Mouse (Mus musculus) heart, embryonic 14.5 days (tissue): Measurements from ENCODE around the gene Yipf4. TPM values are rescaled to one million over a fixed set of nuclear protein-coding genes. Genes with fewer than 3 reads are reported as not detected.

Experiments
- ATAC-seq: fragments of 200-750 bp; cut with Nextera tagmentation; 2 replicates; pipeline ENCODE4 v1.8.0; 2017; ENCODE audit warnings: low read depth, moderate TSS enrichment; ENCODE audit not compliant: insufficient number of reproducible peaks, insufficient read depth, low FRiP score
- H3K27ac ChIP-seq, 2 experiments: fragments of 200-500 bp in 1 of 2; fragments of 300-500 bp in 1 of 2; sonication (generic) in 1 of 2; replicated peaks in 1 of 2; 2 replicates each; pipeline ENCODE4 v1.5.1; 2012 to 2014; ENCODE audit warnings: low read depth in 2 of 2, low read length in 2 of 2, control low read depth in 1 of 2, mild to moderate bottlenecking in 1 of 2, mixed read lengths in 1 of 2; ENCODE audit not compliant: control insufficient read depth in 1 of 2, insufficient read depth in 1 of 2
- H3K27me3 ChIP-seq: fragments of 300-500 bp; sonication (generic); 2 replicates; pipeline ENCODE4 v1.6.1; 2014; ENCODE audit warnings: mild to moderate bottlenecking, low read length, control low read depth; ENCODE audit not compliant: control insufficient read depth, insufficient read depth
- H3K36me3 ChIP-seq: fragments of 300-500 bp; sonication (generic); 2 replicates; pipeline ENCODE4 v1.6.1; 2014; ENCODE audit warnings: mild to moderate bottlenecking, control low read depth, low read length, mixed read lengths; ENCODE audit not compliant: control insufficient read depth, insufficient read depth
- H3K4me1 ChIP-seq, 2 experiments: fragments of 200-500 bp in 1 of 2; fragments of 300-500 bp in 1 of 2; sonication (generic) in 1 of 2; 2 replicates each; pipeline ENCODE4 v1.6.1; 2012 to 2014; ENCODE audit warnings: low read length in 2 of 2, control low read depth in 1 of 2, mixed read lengths in 1 of 2; ENCODE audit not compliant: control insufficient read depth in 2 of 2, insufficient read depth in 2 of 2
- H3K4me2 ChIP-seq: fragments of 300-500 bp; sonication (generic); 2 replicates; pipeline ENCODE4 v1.6.1; 2014; ENCODE audit warnings: mild to moderate bottlenecking, low read length
- H3K4me3 ChIP-seq, 2 experiments: fragments of 200-500 bp in 1 of 2; fragments of 300-500 bp in 1 of 2; sonication (generic) in 1 of 2; 2 replicates each; pipeline ENCODE4 v1.5.1; 2012 to 2014; ENCODE audit warnings: low read length in 2 of 2, mild to moderate bottlenecking in 2 of 2, control low read depth in 1 of 2, low read depth in 1 of 2, moderate library complexity in 1 of 2; ENCODE audit not compliant: control insufficient read depth in 1 of 2, insufficient read depth in 1 of 2
- H3K9ac ChIP-seq: fragments of 300-500 bp; sonication (generic); 2 replicates; pipeline ENCODE4 v1.6.1; 2014; ENCODE audit warnings: mild to moderate bottlenecking, low read length
- H3K9me3 ChIP-seq: fragments of 300-500 bp; sonication (generic); 2 replicates; pipeline ENCODE4 v1.6.1; 2016; ENCODE audit warnings: low read length, control low read depth; ENCODE audit not compliant: control insufficient read depth
- WGBS: fragments of 180-500 bp; shearing (Covaris S2); extraction: QIAGEN DNeasy Blood & Tissue Kit; methylation state at CpG from one replicate; pipeline ENCODE4 v1.1.7; 2014; 5-methylcytosine and 5-hydroxymethylcytosine counted together
- polyA plus RNA-seq: library from polyadenylated mRNA; unstranded; fragments of >200 nt; fragmentation: Nextera tagmentation; extraction: Ambion mirVana; gene quantifications from 2 replicates; pipeline ENCODE4 v1.2.1, GENCODE M21; 2014

Yipf4 gene
- polyA plus RNA-seq, 1 experiment from 2014 or later: 70.1 TPM

- no peak overlapping the region for H3K9ac ChIP-seq
- H3K4me3 ChIP-seq: no peak overlapping the region
- no peak for ATAC-seq
- peaks cover 51% of the 10 kb centered on the region for H3K36me3 ChIP-seq
- WGBS: 82% methylated on average over 3 of the region's 3 CpGs
- H3K4me1 ChIP-seq: peaks cover 0 to 12% of the 10 kb centered on the region in 2 experiments; a peak in 1 of 4 replicates
- no peaks in the 10 kb centered on the region for H3K9me3 ChIP-seq
- no peak overlapping the region for H3K4me2 ChIP-seq
- H3K27ac ChIP-seq: no peak overlapping the region
- H3K27me3 ChIP-seq: no peaks in the 10 kb centered on the region
Observed at GRCm38 (mm10) chr17:74491565-74491964, 2.3 kb downstream of the Yipf4 start.

GRCm38 (mm10) chr17:74500204-74500603, 10.9 kb downstream of the Yipf4 start:
- WGBS: 84% methylated on average over 4 of the region's 4 CpGs
- H3K36me3 ChIP-seq: peaks cover 60% of the 10 kb centered on the region

GRCm38 (mm10) chr17:74501085-74501484, 11.8 kb downstream of the Yipf4 start:
- Histone ChIP-seq H3K4me1 (no peaks in the 10 kb centered on the region), H3K27me3 (no peaks in the 10 kb centered on the region), H3K36me3 (peaks cover 51% of the 10 kb centered on the region), H3K27ac (no peak overlapping the region), H3K9ac (no peak overlapping the region), H3K4me2 (no peak overlapping the region), H3K9me3 (no peaks in the 10 kb centered on the region), H3K4me3 (no peak overlapping the region)
- no peak for ATAC-seq

More at GRCm38 (mm10) chr17:74500204-74500603, 10.9 kb downstream of the Yipf4 start:
- no peak overlapping the region for H3K27ac ChIP-seq
- no peaks in the 10 kb centered on the region for H3K4me1 ChIP-seq
- H3K4me3 ChIP-seq: no peak overlapping the region
- no peaks in the 10 kb centered on the region for H3K27me3 ChIP-seq
- H3K9me3 ChIP-seq: no peaks in the 10 kb centered on the region
- no peak for ATAC-seq
- no peak overlapping the region for H3K9ac ChIP-seq
- no peak overlapping the region for H3K4me2 ChIP-seq

- no peaks in the 10 kb centered on the region for H3K4me1 ChIP-seq
- no peak overlapping the region for H3K4me3 ChIP-seq
- no peak overlapping the region for H3K4me2 ChIP-seq
- H3K27ac ChIP-seq: no peak overlapping the region; a peak in 1 of 4 replicates
- H3K36me3 ChIP-seq: no peaks in the 10 kb centered on the region
- ATAC-seq: no peak
- no peak overlapping the region for H3K9ac ChIP-seq
- H3K27me3 ChIP-seq: no peaks in the 10 kb centered on the region
- 51% methylated on average over 2 of the region's 2 CpGs for WGBS
- H3K9me3 ChIP-seq: no peaks in the 10 kb centered on the region
Observed at GRCm38 (mm10) chr17:74507934-74508333, 18.6 kb downstream of the Yipf4 start.

- Histone ChIP-seq H3K27ac (no peak overlapping the region), H3K9ac (no peak overlapping the region), H3K36me3 (no peaks in the 10 kb centered on the region), H3K27me3 (no peaks in the 10 kb centered on the region), H3K4me1 (no peaks in the 10 kb centered on the region), H3K4me2 (no peak overlapping the region), H3K4me3 (no peak overlapping the region), H3K9me3 (no peaks in the 10 kb centered on the region)
- 90% methylated on average over 3 of the region's 3 CpGs for WGBS
- ATAC-seq: no peak
Observed at GRCm38 (mm10) chr17:74508600-74508999, 19.3 kb downstream of the Yipf4 start.

GRCm38 (mm10) chr17:74512308-74512707, 23.0 kb downstream of the Yipf4 start:
- H3K9ac ChIP-seq: no peak overlapping the region
- H3K36me3 ChIP-seq: no peaks in the 10 kb centered on the region
- ATAC-seq: no peak
- no peak overlapping the region for H3K27ac ChIP-seq
- no peaks in the 10 kb centered on the region for H3K27me3 ChIP-seq
- no peaks in the 10 kb centered on the region for H3K9me3 ChIP-seq
- 76% methylated on average over 2 of the region's 2 CpGs for WGBS
- H3K4me2 ChIP-seq: no peak overlapping the region
- H3K4me1 ChIP-seq: no peaks in the 10 kb centered on the region
- no peak overlapping the region for H3K4me3 ChIP-seq

GRCm38 (mm10) chr17:74522797-74523723, 33.8 kb downstream of the Yipf4 start:
- H3K9me3 ChIP-seq: no peaks in the 10 kb centered on the region
- H3K4me3 ChIP-seq: no peak overlapping the region
- ATAC-seq: no peak
- 82% methylated on average over 8 of the region's 8 CpGs for WGBS
- H3K9ac ChIP-seq: no peak overlapping the region
- no peaks in the 10 kb centered on the region for H3K27me3 ChIP-seq
- no peaks in the 10 kb centered on the region for H3K36me3 ChIP-seq
- H3K4me1 ChIP-seq: peaks cover 0 to 8% of the 10 kb centered on the region in 2 experiments; a peak in 2 of 4 replicates
- no peak overlapping the region for H3K27ac ChIP-seq
- no peak overlapping the region for H3K4me2 ChIP-seq
